Mouse (Mus musculus): ENCODE results near the gene Zfp493. TPM values are rescaled to one million over a fixed set of nuclear protein-coding genes. Genes with fewer than 3 reads are reported as not detected.
"Not testable (repeated sequence)": the region's sequence is repeated elsewhere in the genome, so short reads cannot be mapped to it uniquely, and the experiment has no call there.

Zfp493 gene
- polyA plus RNA-seq (2016; fragmentation: Nextera tagmentation; extraction: Ambion mirVana), result 1.8 and 2.9 TPM in 2 replicates

DNA sequence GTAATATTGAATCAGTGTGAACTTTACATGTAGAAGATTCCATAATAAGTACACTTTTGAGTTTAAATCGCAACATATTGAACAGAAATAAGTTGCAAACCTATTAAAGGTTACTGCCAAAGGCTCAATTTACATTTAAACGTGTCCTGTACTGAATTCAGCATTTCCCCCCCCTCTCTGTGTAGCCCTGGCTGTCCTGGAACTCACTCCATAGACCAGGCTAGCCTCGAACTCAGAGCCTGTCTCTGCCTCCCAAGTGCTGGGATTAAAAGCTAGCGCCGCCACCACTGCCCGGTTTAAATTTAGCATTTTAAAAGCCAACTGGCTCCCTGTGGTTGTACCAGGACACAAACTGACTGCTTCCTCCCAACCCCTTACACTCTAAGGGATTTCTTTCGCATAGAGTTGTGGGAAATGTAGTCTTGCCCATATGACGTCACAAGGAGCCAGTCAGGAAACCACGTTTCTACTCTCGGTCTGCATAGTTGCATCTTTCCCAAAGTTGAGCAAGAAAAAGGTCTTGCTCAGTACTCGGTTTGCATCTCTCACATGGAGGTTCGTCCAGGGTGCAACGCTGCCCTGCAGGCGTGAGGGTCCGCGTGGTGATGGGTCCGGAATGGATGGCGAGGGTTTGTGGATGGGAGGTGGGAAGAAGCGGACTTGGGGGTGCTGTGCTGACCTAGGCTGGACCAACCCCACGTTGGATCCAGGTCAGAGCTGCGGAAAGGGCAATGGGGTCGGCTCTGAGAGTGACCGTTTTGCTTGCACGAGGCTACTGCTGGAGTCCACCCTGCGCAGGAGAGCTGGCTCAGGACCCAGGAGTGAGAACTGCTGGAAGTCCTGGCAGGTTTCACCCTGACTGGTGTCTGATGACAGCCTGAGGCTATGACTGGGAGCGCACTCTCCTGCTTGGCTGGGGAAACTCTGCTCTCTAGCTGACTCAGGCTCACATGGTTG lies at the start of gene Zfp493:
Zfp493 (plus strand) TSS at position 429 of the 957 bp plus-strand sequence.
- Histone ChIP-seq H3K9me3 (no peaks in the 10 kb centered on the region), H3K36me3 (no peaks in the 10 kb centered on the region), H3K4me2 (replicated peaks) (peak within 1 kb of the TSS; percentile 80), H3K27ac (no peak within 1 kb of the TSS), H3K4me3 (peak within 1 kb of the TSS; percentile 61), H3K9ac (peak within 1 kb of the TSS; percentile 55), H3K4me1 (no peaks in the 10 kb centered on the region), H3K27me3 (replicated peaks) (no peaks in the 10 kb centered on the region)
- peak; percentile 95 for ATAC-seq (ENCODE audit: low FRiP score, low read depth)
- WGBS, result 9% methylated on average over 26 of the region's 26 CpGs

DNA sequence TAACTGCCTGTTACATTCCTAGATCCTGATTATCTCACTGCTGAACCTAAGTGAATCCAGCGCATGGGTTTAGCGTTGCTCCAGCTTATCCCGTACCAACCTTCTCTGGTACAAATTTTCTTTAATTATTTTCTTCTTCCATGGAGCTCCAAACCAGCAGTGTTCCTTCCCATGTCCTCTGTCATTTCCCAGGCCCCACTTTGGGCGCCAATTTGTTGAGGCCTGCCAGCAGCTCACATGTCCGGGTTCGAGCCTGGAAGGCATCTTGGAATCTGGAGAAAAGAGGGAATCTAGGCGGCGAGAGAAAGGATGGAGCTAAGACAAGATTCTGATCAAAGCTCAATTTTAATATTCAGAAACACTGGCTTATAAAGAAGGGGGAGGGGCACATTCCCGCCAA lies 45.1 kb upstream of the Zfp493 start:
- WGBS, result 94% methylated on average over 9 of the region's 9 CpGs
- not testable (repeated sequence) for H3K4me2 ChIP-seq (replicated peaks); H3K27ac ChIP-seq; H3K4me3 ChIP-seq; H3K36me3 ChIP-seq; H3K27me3 ChIP-seq (replicated peaks); H3K9ac ChIP-seq; H3K4me1 ChIP-seq; H3K9me3 ChIP-seq; ATAC-seq (ENCODE audit: low FRiP score, low read depth)

DNA sequence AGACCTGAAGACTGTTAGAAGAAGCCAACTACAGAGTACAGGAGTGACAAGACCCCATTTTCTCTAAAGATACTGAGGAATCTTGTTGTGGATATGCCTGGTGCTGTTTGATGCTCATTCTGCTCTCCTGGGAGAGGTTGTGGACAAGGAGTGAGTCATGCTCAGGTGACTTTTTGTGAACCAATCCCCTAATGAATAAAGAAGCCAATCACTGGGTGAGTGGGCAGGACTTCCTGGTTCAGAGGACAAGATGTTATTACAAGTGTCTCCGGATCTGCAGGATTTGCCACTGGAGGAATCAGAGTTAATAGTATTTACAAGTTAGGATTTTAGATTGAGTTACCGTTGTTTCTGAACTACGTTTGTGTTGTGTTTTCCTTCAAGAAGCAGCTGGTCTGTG lies 36.6 kb upstream of the Zfp493 start:
- Histone ChIP-seq H3K27ac (no peak overlapping the region), H3K27me3 (replicated peaks) (no peaks in the 10 kb centered on the region), H3K9me3 (peaks cover 7% of the 10 kb centered on the region), H3K36me3 (peaks cover 2% of the 10 kb centered on the region), H3K4me2 (replicated peaks) (no peak overlapping the region), H3K4me1 (no peaks in the 10 kb centered on the region), H3K4me3 (no peak overlapping the region), H3K9ac (no peak overlapping the region)
- 91% methylated on average over 3 of the region's 3 CpGs for WGBS
- no peak for ATAC-seq (ENCODE audit: low FRiP score, low read depth)

DNA sequence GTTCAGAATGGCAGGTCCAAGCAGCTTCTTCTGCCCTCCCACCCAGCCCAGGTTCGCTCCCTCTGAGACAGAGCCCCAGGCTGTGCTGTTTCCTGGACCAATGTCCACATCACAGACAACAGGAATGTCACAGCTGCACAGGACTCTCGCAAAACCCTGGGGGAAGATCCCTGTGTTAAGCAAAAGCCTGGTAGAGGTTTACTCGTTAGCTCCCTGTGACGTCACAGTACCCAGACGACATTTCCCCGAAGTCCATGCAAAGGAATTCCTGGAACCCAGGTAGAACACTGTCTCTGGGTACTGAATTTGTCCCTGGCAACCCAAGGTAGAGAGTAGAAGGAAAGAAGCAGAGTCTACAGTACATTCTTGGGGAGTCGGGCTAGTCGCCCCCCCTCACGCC lies 35.6 kb upstream of the Zfp493 start:
- Histone ChIP-seq H3K27me3 (replicated peaks) (no peaks in the 10 kb centered on the region), H3K27ac (no peak overlapping the region), H3K9me3 (peaks cover 13% of the 10 kb centered on the region), H3K4me1 (no peaks in the 10 kb centered on the region), H3K4me2 (replicated peaks) (no peak overlapping the region), H3K36me3 (peaks cover 12% of the 10 kb centered on the region), H3K9ac (no peak overlapping the region), H3K4me3 (no peak overlapping the region)
- no peak for ATAC-seq (ENCODE audit: low FRiP score, low read depth)
- WGBS, result 89% methylated on average over 9 of the region's 9 CpGs

DNA sequence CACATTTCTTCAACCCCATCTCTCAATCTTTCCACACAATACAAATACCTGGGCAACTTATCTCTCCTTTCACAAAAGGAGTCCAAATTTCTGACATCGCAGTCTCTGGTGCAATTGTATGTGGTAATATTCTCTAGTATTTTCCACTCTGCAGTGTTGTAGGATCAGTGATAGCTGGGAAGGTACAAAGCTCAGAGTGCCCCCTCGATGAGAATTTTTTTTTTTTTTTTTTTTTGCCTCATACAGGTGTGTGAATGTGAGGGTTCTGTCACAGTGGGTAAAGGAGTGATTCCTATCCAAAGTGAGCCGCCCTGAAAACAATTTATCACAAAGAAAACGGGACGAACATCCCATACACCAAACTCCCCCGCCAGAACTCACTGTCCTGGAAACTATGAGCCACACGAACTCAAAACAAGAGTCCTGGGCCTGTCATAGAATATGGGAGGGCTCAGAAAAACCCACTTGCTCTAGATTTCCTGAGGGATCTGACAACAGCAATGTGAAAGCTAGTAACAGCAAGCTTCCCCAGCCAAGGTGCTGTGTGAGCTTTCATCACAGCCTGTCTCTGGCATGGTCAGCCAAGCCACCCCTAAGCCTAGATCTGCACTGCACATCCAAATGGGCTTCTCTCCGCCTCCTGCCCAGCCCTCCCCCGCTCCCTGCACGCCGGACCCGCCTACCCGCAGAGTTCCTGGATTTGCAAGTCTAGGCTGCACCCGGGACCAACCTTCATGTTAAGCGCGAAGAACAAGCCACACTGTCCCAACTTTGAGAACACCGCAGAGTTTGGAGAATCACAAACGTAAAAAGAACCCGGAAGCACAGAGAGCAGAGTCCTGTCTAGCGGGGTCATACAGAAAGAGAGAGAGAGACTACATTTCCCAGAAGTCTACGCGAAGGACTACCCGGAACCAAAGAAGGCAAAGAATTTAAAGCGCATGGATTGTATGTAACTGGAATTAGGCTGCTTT lies 24.9 kb upstream of the Zfp493 start, which contains the start of gene Zfp85:
Zfp85 (minus strand) TSS at position 896 of the 974 bp plus-strand sequence.
- Histone ChIP-seq H3K36me3 (no peaks in the 10 kb centered on the region; the same call in 1 of the 2 replicates), H3K27ac (no peak within 1 kb of the TSS), H3K27me3 (replicated peaks) (no peaks in the 10 kb centered on the region), H3K4me3 (peak within 1 kb of the TSS; percentile 71), H3K4me1 (no peaks in the 10 kb centered on the region), H3K4me2 (replicated peaks) (peak within 1 kb of the TSS; percentile 66), H3K9ac (peak within 1 kb of the TSS; percentile 54), H3K9me3 (no peaks in the 10 kb centered on the region)
- WGBS, result 8% methylated on average over 24 of the region's 24 CpGs
- ATAC-seq (ENCODE audit: low FRiP score, low read depth), result peak; percentile 96

DNA sequence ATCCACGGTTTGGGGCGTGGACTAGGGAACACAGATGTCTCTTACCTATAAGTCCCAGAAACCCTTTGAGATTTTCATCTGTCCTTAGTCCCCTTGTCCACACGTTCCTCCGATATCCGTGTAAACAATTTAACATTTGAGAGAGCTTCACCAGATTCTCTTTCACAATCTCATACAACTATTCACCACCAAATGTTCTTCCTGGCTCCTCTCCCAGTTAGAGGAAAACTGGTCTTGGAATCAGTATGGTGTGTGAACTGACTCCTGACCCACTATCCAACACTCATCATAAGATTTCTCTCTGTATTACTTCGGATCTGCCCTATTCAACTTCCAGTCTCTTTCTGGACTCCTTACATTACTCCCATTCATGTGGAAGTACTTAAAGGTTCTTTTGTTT lies 23.7 kb upstream of the Zfp493 start:
- no peaks in the 10 kb centered on the region for H3K27me3 ChIP-seq (replicated peaks)
- 84% methylated on average over 6 of the region's 6 CpGs for WGBS
- no peaks in the 10 kb centered on the region; the same call in 1 of the 2 replicates for H3K36me3 ChIP-seq
- H3K4me1 ChIP-seq, result no peaks in the 10 kb centered on the region
- no peak overlapping the region for H3K4me3 ChIP-seq
- peak overlapping the region; percentile 66; the same call in 1 of the 2 replicates for H3K4me2 ChIP-seq (replicated peaks)
- H3K9me3 ChIP-seq, result no peaks in the 10 kb centered on the region
- H3K9ac ChIP-seq, result no peak overlapping the region
- no peak for ATAC-seq (ENCODE audit: low FRiP score, low read depth)
- H3K27ac ChIP-seq, result no peak overlapping the region

DNA sequence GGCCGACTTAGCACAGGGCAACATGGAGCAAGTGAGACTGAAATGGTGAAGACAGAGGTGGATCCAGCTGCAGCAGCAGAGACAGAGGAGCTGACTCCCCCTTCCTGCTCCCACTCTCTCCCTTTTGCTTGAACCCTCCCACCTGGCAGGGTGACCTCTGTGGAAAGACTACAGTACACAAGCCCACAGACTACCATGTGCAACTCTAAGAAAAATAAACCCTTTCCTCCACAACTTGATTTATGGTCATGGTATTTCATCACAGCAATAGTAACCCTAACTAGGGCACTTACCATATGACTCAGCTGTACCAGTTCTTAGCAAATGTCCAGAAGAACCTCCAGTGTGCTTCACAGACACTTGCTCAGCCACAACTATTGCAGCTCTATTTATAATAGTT lies 19.5 kb upstream of the Zfp493 start:
- Histone ChIP-seq H3K27ac (no peak overlapping the region), H3K4me1 (no peaks in the 10 kb centered on the region), H3K4me3 (no peak overlapping the region), H3K9ac (no peak overlapping the region), H3K27me3 (replicated peaks) (no peaks in the 10 kb centered on the region), H3K36me3 (no peaks in the 10 kb centered on the region), H3K9me3 (no peaks in the 10 kb centered on the region), H3K4me2 (replicated peaks) (no peak overlapping the region)
- ATAC-seq (ENCODE audit: low FRiP score, low read depth), result no peak
- WGBS, result 90% methylated on average over 1 of the region's 1 CpGs

DNA sequence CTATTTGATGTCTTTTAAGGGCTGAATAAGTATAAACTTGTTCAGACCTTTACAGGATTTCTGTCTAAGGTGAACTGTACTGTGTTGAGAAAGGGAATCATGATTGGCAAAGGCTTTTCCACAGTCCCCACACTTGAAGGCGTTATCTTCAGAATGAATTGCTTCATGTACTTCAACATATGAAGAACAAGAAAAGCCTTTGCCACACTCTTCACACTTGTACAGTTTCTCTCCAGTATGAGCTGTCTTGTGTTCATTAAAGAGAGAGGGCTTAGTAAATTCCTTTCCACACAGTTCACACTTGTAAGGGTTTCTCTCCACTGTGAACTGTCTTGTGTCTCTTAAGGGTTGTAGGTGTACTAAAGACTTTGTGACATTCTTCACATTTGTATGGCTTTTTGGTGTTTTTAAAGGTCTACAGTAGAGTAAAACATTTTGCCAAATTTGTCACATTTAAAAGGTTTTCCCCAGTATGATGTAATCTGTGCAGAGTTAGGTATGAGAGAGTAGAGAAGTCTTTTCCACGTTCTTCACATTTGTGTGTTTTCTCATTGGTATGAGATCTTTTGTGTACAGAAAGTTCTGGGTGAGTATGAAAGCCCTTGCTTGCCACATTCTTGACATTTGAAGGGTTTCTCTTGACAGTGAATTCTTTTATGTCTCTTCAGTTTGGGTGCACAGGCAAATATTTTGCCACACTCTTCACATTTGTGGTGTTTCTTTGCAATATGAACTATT lies 16.3 kb upstream of the Zfp493 start:
- no peaks in the 10 kb centered on the region for H3K36me3 ChIP-seq
- H3K4me2 ChIP-seq (replicated peaks), result no peak overlapping the region
- no peaks in the 10 kb centered on the region for H3K9me3 ChIP-seq
- no peak overlapping the region for H3K4me3 ChIP-seq
- no peaks in the 10 kb centered on the region for H3K4me1 ChIP-seq
- WGBS, result 88% methylated on average over 2 of the region's 2 CpGs
- H3K27ac ChIP-seq, result no peak overlapping the region
- H3K27me3 ChIP-seq (replicated peaks), result no peaks in the 10 kb centered on the region
- no peak overlapping the region for H3K9ac ChIP-seq
- no peak for ATAC-seq (ENCODE audit: low FRiP score, low read depth)

DNA sequence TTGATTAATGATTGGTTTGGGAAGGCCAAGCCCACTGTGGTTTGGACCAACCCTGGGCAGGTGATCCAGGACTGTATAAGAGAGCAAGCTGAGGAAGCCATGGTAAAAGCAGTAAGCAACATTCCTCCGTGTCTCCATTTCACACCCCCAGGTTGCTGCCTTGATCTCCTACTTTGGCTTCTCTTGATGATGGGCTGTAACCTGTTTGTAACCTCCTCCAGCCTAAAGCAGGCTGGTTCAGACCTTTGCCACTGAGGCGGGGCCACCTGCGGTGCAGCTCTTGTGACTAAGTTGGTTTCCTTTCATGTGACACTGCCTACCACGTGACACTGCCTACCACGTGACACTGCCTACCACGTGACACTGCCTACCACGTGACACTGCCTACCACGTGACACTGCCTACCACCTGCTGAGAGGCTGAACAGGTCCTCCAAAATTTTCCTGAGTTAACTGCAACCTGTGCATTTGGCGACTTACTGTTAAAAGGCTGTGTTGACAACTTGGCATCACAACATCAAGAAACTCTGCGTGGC lies 12.5 kb downstream of the Zfp493 start:
- H3K36me3 ChIP-seq, result peaks cover 5% of the 10 kb centered on the region
- 90% methylated on average over 10 of the region's 10 CpGs for WGBS
- no peak overlapping the region for H3K4me2 ChIP-seq (replicated peaks)
- no peak for ATAC-seq (ENCODE audit: low FRiP score, low read depth)
- no peaks in the 10 kb centered on the region for H3K9me3 ChIP-seq
- H3K4me1 ChIP-seq, result no peaks in the 10 kb centered on the region
- no peak overlapping the region for H3K4me3 ChIP-seq
- no peaks in the 10 kb centered on the region for H3K27me3 ChIP-seq (replicated peaks)
- H3K27ac ChIP-seq, result no peak overlapping the region
- H3K9ac ChIP-seq, result no peak overlapping the region

DNA sequence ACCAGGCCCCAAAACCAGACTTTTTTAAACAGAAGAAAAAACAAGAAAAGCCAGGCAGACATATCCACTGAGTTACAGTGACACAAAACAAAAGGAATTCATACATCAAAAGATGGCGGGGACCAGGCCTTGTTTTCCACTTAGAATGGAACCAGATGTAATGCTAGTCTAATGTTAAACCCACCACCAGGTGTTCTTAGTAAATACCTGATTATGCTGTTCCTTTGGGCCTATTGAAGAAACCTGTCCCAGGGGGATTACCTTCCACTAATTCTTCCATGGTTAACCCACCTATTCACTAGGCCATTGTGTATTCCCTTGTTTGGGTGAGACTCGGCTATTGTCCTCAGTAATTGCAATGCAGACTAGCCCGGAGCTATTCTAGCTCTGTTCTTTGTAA lies 19.1 kb downstream of the Zfp493 start:
- no peak overlapping the region for H3K27ac ChIP-seq
- 61% methylated on average over 3 of the region's 3 CpGs for WGBS
- no peaks in the 10 kb centered on the region for H3K27me3 ChIP-seq (replicated peaks)
- H3K4me1 ChIP-seq, result no peaks in the 10 kb centered on the region
- H3K9ac ChIP-seq, result no peak overlapping the region
- no peak overlapping the region for H3K4me3 ChIP-seq
- no peak for ATAC-seq (ENCODE audit: low FRiP score, low read depth)
- no peaks in the 10 kb centered on the region for H3K36me3 ChIP-seq
- no peak overlapping the region for H3K4me2 ChIP-seq (replicated peaks)
- no peaks in the 10 kb centered on the region for H3K9me3 ChIP-seq

DNA sequence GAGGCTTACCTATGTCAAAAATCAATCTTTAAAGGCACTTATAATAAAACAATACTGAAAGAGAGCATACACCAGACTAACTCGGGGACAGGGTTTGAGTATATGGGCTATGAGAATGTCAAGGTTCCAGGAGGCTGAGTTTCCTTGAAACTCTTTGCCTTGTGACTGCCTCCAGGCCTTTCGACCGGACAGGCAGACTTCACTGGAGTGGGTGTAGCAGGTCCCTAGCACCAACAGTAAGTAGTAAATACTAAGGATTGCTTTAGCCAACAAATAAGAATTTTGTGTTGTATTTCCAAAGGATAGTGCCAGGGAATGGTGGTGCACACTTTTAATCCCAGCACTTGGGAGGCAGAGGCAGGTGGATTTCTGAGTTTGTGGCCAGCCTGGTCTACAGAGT lies 19.7 kb downstream of the Zfp493 start:
- H3K4me1 ChIP-seq; H3K27me3 ChIP-seq (replicated peaks); H3K27ac ChIP-seq; ATAC-seq (ENCODE audit: low FRiP score, low read depth); H3K9me3 ChIP-seq; H3K36me3 ChIP-seq; H3K9ac ChIP-seq; H3K4me3 ChIP-seq; H3K4me2 ChIP-seq (replicated peaks): not testable (repeated sequence)
- WGBS, result 89% methylated on average over 3 of the region's 3 CpGs

All from neural tube, embryonic 12.5 days (tissue).